Mouse (Mus musculus): ENCODE data around the gene Dkc1. TPM values are rescaled to one million over a fixed set of nuclear protein-coding genes. Genes with fewer than 3 reads are reported as not detected.

Gene Dkc1
- 65.5 TPM for polyA plus RNA-seq (2014; fragmentation: Illumina TruSeq; extraction: RNeasy Lipid Tissue Mini Kit (QIAGEN cat#74804); ENCODE audit: low read depth, low replicate concordance)

DNA sequence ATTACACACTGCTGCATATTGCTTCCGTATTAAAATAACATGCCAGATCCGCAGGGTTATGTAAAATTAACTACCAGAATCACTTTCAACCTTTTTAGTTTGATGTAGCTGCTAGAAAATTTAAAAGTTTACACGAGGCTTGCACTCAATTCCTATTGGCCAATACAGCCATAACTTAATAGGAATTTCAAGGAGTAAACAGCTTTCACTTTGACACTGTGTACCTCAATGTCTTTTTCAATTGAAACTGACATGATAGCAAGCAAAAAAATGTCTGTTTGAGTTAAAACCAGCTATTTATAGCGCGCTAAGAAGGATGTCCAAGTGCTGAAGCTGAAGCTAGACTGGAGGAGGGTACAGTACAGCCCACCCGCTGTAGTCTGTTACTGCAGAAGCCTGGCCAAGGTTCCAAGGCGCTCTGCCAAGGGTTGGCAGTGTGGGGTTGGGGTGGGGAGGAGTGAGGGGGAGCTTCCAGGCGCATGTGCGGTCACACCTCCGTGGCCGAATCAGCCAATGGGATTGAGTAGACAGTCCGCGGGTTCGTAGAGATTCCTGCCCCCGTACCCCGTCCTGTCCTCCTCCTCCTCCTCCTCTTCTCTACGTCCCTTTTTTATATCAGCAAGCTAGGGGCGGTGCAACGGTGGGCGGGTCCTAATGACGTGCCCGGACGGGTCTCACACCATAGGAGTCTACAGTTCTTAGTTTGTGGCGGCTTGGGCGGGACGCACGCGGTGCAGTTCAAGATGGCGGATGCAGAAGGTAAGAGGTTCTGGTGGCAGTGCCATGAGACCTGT lies at the start of gene Dkc1:
Gene Dkc1 (plus strand): TSS at position 486 of the 794 bp plus-strand sequence.

DNA sequence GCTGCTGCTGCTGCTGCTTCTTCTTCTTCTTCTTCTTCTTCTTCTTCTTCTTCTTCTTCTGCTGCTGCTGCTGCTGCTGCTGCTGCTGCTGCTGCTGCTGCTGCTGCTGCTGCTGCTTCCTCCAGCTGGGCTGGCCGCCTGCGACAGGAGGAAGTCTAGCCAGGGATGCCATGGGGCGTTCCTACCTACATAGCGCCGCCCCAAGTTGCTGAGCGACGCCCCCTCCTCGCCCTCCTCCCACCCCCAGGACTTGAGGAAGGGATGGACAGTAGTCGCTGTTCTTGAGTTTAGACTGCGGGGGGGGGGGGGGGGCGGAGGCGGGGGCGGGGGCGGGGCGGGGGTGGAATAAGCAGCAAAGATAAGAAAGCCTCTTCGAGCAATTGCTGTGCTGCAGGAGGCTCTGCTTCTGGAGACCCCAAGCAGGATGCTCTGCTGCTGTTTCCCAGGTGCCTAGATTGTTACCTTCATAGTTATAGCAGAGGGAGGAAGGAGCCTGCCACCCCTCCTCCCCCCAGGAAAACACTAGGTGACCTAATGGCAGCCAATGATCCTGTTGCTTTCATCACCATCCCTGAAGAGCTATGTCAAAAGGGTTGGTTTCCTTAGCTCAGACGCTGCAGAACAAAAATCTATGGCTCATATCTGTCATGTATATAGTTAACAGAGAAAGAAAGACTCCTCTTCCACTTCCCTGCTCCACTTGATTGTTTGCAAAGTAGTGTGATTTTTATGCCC lies 10.7 kb upstream of the Dkc1 start, which contains the start of gene Gab3:
Gene Gab3 (minus strand): TSS at position 685 of the 735 bp plus-strand sequence.

DNA sequence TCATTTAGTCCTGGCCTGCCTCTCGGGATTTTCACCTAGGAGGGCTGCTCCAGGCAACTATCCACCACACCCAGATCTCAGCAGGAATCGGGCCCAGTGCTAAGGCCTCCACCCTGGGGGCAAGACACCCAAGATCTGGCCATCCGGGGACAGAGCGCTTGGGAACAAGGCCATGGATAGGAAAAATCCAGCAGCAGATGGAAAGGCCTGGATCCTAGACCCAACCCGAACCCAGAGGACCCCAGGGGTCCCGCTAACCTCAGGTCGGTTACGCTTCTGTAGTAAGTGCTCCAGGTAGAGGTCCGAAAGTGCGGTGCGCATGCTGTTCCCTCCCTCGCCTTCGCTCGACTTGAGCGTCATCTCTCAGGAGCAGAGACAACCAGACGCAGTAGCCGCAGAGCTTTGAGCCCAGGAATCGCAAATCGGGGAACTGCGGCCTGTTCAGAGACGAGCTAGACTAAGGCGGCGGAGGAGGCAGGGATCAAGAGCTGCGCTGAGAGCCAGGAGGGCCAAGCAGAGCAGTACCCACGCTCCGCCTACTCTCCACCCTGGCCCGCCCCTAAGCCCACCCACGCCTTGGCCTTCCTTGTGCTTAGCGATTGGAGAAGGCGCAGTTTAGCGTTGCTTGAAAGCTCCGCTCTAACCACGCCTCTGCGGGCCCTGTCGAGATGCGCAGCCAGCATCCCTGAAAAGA lies 35.0 kb downstream of the Dkc1 start, which contains the start of gene Mpp1:
Gene Mpp1 (minus strand): TSS at position 550 of the 694 bp plus-strand sequence.

Other genes with a start within 250 kb of the Dkc1 start
- 2.0 TPM for gene Gab3, start 10.4 kb upstream of the Dkc1 start, polyA plus RNA-seq (2014; fragmentation: Illumina TruSeq; extraction: RNeasy Lipid Tissue Mini Kit (QIAGEN cat#74804); ENCODE audit: low read depth, low replicate concordance)
- gene Mpp1, start 35.2 kb downstream of the Dkc1 start, polyA plus RNA-seq (2014; fragmentation: Illumina TruSeq; extraction: RNeasy Lipid Tissue Mini Kit (QIAGEN cat#74804); ENCODE audit: low read depth, low replicate concordance), result 41.0 TPM
- not detected for gene Smim9, start 67.9 kb downstream of the Dkc1 start, polyA plus RNA-seq (2014; fragmentation: Illumina TruSeq; extraction: RNeasy Lipid Tissue Mini Kit (QIAGEN cat#74804); ENCODE audit: low read depth, low replicate concordance)

All from sigmoid colon, adult 10 weeks (tissue).